Mouse (Mus musculus) left cerebral cortex, adult 2 months (tissue): ENCODE measurements at regions not wholly inside any gene's neighbourhood (a gene's known extent, or its start where the extent isn't known, plus 50 kb on each side); places are given as distances from the start of the nearest gene placed in this dataset.

Experiments used
- DNase-seq, 2 experiments: peaks; one replicate each; pipeline ENCODE4 v3.0.0; 2021 to 2022; ENCODE audit warnings: low spot score in 2 of 2, mixed read lengths in 1 of 2; ENCODE audit errors: extremely low spot score in 1 of 2
- H3K27ac ChIP-seq: fragments of 200-600 bp; 2 replicates; pipeline ENCODE4 v1.8.1; 2022
- H3K4me3 ChIP-seq: fragments of 200-600 bp; 2 replicates; pipeline ENCODE4 v1.8.1; 2022
- CTCF ChIP-seq: fragments of 200-600 bp; IDR thresholded peaks from 2 replicates; pipeline ENCODE4 v1.8.1; 2022; ENCODE audit warnings: antibody characterized with exemption, mild to moderate bottlenecking, moderate library complexity
- intact Hi-C: fragments of 180-260 bp; cut with DNase I; formaldehyde crosslinking; loops from one replicate; pipeline ENCODE4 v1.15.1; 2025

GRCm38 (mm10) chr4:47845239-47845638 lies 199.7 kb upstream of the Nr4a3 start:
- no peak for TF ChIP-seq CTCF
- no peak for DNase-seq
- intact Hi-C loops, result no loop called here
- no peak overlapping the region for H3K27ac ChIP-seq
- no peak overlapping the region for H3K4me3 ChIP-seq

- DNase-seq, result no peak
- Histone ChIP-seq H3K27ac (no peak overlapping the region), H3K4me3 (no peak overlapping the region)
- TF ChIP-seq CTCF, result no peak
- intact Hi-C loops, result no loop called here
Observed at GRCm38 (mm10) chr4:47846389-47847318, 198.3 kb upstream of the Nr4a3 start.

GRCm38 (mm10) chr4:47861151-47861550 lies 183.8 kb upstream of the Nr4a3 start:
- Histone ChIP-seq H3K27ac (no peak overlapping the region), H3K4me3 (no peak overlapping the region)
- intact Hi-C loops, result no loop called here
- TF ChIP-seq CTCF, result no peak
- no peak for DNase-seq

- no peak overlapping the region for H3K4me3 ChIP-seq
- DNase-seq, result no peak
- TF ChIP-seq CTCF, result no peak
- intact Hi-C loops, result no loop called here
- H3K27ac ChIP-seq, result no peak overlapping the region
Observed at GRCm38 (mm10) chr4:47870010-47870637, 174.8 kb upstream of the Nr4a3 start.

- TF ChIP-seq CTCF, result no peak
- H3K4me3 ChIP-seq, result no peak overlapping the region
- no peak for DNase-seq
- no peak overlapping the region for H3K27ac ChIP-seq
- intact Hi-C loops, result no loop called here
Observed at GRCm38 (mm10) chr4:47870638-47871019, 174.3 kb upstream of the Nr4a3 start.

- Histone ChIP-seq H3K27ac (no peak overlapping the region), H3K4me3 (no peak overlapping the region)
- peak; percentile 29 to 41 for DNase-seq
- intact Hi-C loops, result loop anchor here (5.0 kb wide), 2 partner anchors 59 to 161 kb away; no protein-coding TSS in a partner anchor
- TF ChIP-seq CTCF, result no peak
Observed at GRCm38 (mm10) chr4:47881560-47881959, 163.4 kb upstream of the Nr4a3 start.

- intact Hi-C loops, result loop anchor here (5.0 kb wide), 2 partner anchors 60 to 160 kb away; no protein-coding TSS in a partner anchor
- DNase-seq, result no peak
- Histone ChIP-seq H3K27ac (no peak overlapping the region), H3K4me3 (no peak overlapping the region)
- no peak for TF ChIP-seq CTCF
Observed at GRCm38 (mm10) chr4:47882076-47882475, 162.9 kb upstream of the Nr4a3 start.

- DNase-seq, result no peak
- TF ChIP-seq CTCF, result no peak
- H3K27ac ChIP-seq, result no peak overlapping the region
- intact Hi-C loops, result no loop called here
- no peak overlapping the region for H3K4me3 ChIP-seq
Observed at GRCm38 (mm10) chr4:47899579-47899978, 145.4 kb upstream of the Nr4a3 start.

GRCm38 (mm10) chr4:47902749-47903148 lies 142.2 kb upstream of the Nr4a3 start:
- no peak overlapping the region for H3K4me3 ChIP-seq
- DNase-seq, result no peak
- intact Hi-C loops, result no loop called here
- no peak for TF ChIP-seq CTCF
- no peak overlapping the region for H3K27ac ChIP-seq

- Histone ChIP-seq H3K27ac (no peak overlapping the region), H3K4me3 (no peak overlapping the region)
- no peak for DNase-seq
- intact Hi-C loops, result no loop called here
- TF ChIP-seq CTCF, result no peak
Observed at GRCm38 (mm10) chr4:47912259-47912658, 132.7 kb upstream of the Nr4a3 start.

- DNase-seq, result no peak
- no peak overlapping the region for H3K4me3 ChIP-seq
- intact Hi-C loops, result no loop called here
Observed at GRCm38 (mm10) chr4:47919576-47919975, 125.4 kb upstream of the Nr4a3 start.

GRCm38 (mm10) chr4:47931464-47931863 lies 113.5 kb upstream of the Nr4a3 start:
- Histone ChIP-seq H3K27ac (no peak overlapping the region), H3K4me3 (no peak overlapping the region)
- intact Hi-C loops, result no loop called here
- DNase-seq, result no peak
- TF ChIP-seq CTCF, result no peak

More at GRCm38 (mm10) chr4:47919576-47919975, 125.4 kb upstream of the Nr4a3 start:
- no peak for TF ChIP-seq CTCF
- H3K27ac ChIP-seq, result no peak overlapping the region
